Mouse (Mus musculus) bone marrow, adult 2 months (tissue): ENCODE measurements around the gene Stx3.

Experiments
- CTCF ChIP-seq: fragments of 200-500 bp; IDR thresholded peaks from 2 replicates; pipeline ENCODE4 v1.5.1; 2011; ENCODE audit warnings: low read length, control low read depth; ENCODE audit not compliant: control insufficient read depth, insufficient read depth
- POLR2A ChIP-seq: fragments of 200-500 bp; IDR thresholded peaks from 2 replicates; pipeline ENCODE4 v1.6.1; 2011; ENCODE audit warnings: low read depth, mild to moderate bottlenecking, control low read depth, low read length, borderline replicate concordance; ENCODE audit not compliant: control insufficient read depth

DNA sequence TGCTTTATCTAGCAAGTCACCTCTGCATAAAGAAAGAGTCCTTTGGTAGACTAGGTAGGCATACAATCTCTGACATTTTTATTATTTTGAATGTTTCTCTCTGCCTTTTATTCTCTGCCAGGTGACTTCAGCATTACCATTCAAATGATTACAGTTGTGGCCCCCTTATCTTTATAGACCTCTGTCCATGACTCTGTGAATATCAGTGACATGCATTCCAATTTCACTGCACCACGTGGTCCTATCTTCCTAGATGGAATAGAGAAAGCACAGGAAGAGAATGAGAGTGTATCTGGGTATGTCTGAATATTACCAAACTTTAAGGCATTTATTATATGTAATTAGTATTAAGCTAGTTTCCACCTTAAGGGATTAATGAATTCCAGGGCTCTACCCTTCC lies 82.7 kb downstream of the Stx3 start:
- no peak for TF ChIP-seq CTCF
- no peak for TF ChIP-seq POLR2A
